Mouse (Mus musculus) testis, postnatal 10 days (tissue): Measurements from ENCODE around the gene Pdia3.
"Not testable (repeated sequence)": the region's sequence is repeated elsewhere in the genome, so short reads cannot be mapped to it uniquely, and the experiment has no call there.

Experiments
- DNase-seq: peaks from one replicate; pipeline ENCODE4 v3.0.0; 2021; ENCODE audit warnings: low spot score

The Pdia3 gene

GRCm38 (mm10) chr2:121477491-121478266, 64.1 kb downstream of the Pdia3 start:
- no peak for DNase-seq

GRCm38 (mm10) chr2:121480498-121480897, 66.9 kb downstream of the Pdia3 start:
- DNase-seq = no peak

- not testable (repeated sequence) for DNase-seq
Observed at GRCm38 (mm10) chr2:121480916-121481315, 67.3 kb downstream of the Pdia3 start.

- DNase-seq = no peak
Observed at GRCm38 (mm10) chr2:121483576-121483975, 70.0 kb downstream of the Pdia3 start.

- not testable (repeated sequence) for DNase-seq
Observed at GRCm38 (mm10) chr2:121484403-121484802, 70.8 kb downstream of the Pdia3 start.
